Mouse (Mus musculus) hindbrain, embryonic 13.5 days (tissue): ENCODE results near the gene Ap1b1. TPM values are rescaled to one million over a fixed set of nuclear protein-coding genes. Genes with fewer than 3 reads are reported as not detected.
"Not testable (repeated sequence)": the region's sequence is repeated elsewhere in the genome, so short reads cannot be mapped to it uniquely, and the experiment has no call there.

Source experiments
- ATAC-seq: fragments of 200-750 bp; cut with Nextera tagmentation; 2 replicates; pipeline ENCODE4 v1.8.0; 2017; ENCODE audit warnings: moderate TSS enrichment; ENCODE audit not compliant: low FRiP score
- H3K27ac ChIP-seq: fragments of 300-500 bp; sonication (generic); 2 replicates; pipeline ENCODE4 v1.5.1; 2015; ENCODE audit warnings: inconsistent platforms, mild to moderate bottlenecking, moderate library complexity
- H3K27me3 ChIP-seq: fragments of 300-500 bp; sonication (generic); 2 replicates; pipeline ENCODE4 v1.6.1; 2015; ENCODE audit warnings: mild to moderate bottlenecking, inconsistent platforms
- H3K36me3 ChIP-seq: fragments of 300-500 bp; sonication (generic); 2 replicates; pipeline ENCODE4 v1.6.1; 2015; ENCODE audit warnings: mild to moderate bottlenecking, inconsistent platforms
- H3K4me1 ChIP-seq: fragments of 300-500 bp; sonication (generic); replicated peaks from 2 replicates; pipeline ENCODE4 v1.6.1; 2015; ENCODE audit warnings: inconsistent platforms
- H3K4me2 ChIP-seq: fragments of 300-500 bp; sonication (generic); 2 replicates; pipeline ENCODE4 v1.6.1; 2015; ENCODE audit warnings: inconsistent platforms, mild to moderate bottlenecking, moderate library complexity
- H3K4me3 ChIP-seq: fragments of 300-500 bp; sonication (generic); 2 replicates; pipeline ENCODE4 v1.5.1; 2015; ENCODE audit warnings: mild to moderate bottlenecking, inconsistent platforms
- H3K9ac ChIP-seq: fragments of 300-500 bp; sonication (generic); 2 replicates; pipeline ENCODE4 v1.6.1; 2015; ENCODE audit warnings: mild to moderate bottlenecking, inconsistent platforms
- H3K9me3 ChIP-seq: fragments of 300-500 bp; sonication (generic); 2 replicates; pipeline ENCODE4 v1.6.1; 2016; ENCODE audit warnings: inconsistent platforms
- WGBS: fragments of 180-500 bp; shearing (Covaris S2); methylation state at CpG from one replicate; pipeline ENCODE4 v1.1.7; 2015; 5-methylcytosine and 5-hydroxymethylcytosine counted together
- microRNA-seq: library from miRNA; unstranded; fragments of <30 nt; microRNA quantifications from one replicate; pipeline ENCODE4, GENCODE M21; 2016
- polyA plus RNA-seq: library from polyadenylated mRNA; unstranded; fragments of >200 nt; fragmentation: Nextera tagmentation; extraction: Ambion mirVana; gene quantifications from 2 replicates; pipeline ENCODE4 v1.2.1, GENCODE M21; 2015

Gene Ap1b1
- polyA plus RNA-seq, 1 experiment from 2014 or later = 86.8 TPM

- 80% methylated on average over 9 of the region's 9 CpGs for WGBS
- no peak overlapping the region for H3K4me2 ChIP-seq
- no peak overlapping the region for H3K4me3 ChIP-seq
- peaks cover 16% of the 10 kb centered on the region for H3K27me3 ChIP-seq
- peaks cover 56% of the 10 kb centered on the region for H3K36me3 ChIP-seq
- no peak overlapping the region for H3K27ac ChIP-seq
- ATAC-seq = no peak
- peaks cover 16% of the 10 kb centered on the region for H3K4me1 ChIP-seq
- no peak overlapping the region for H3K9ac ChIP-seq
- no peaks in the 10 kb centered on the region for H3K9me3 ChIP-seq
Observed at GRCm38 (mm10) chr11:5068126-5068971, 81.7 kb downstream of the Ap1b1 start.

GRCm38 (mm10) chr11:5074882-5075281 is 88.3 kb downstream of the Ap1b1 start:
- Histone ChIP-seq H3K4me2 (no peak overlapping the region), H3K4me1 (no peaks in the 10 kb centered on the region), H3K36me3 (peaks cover 85% of the 10 kb centered on the region), H3K9ac (no peak overlapping the region), H3K27me3 (no peaks in the 10 kb centered on the region), H3K9me3 (no peaks in the 10 kb centered on the region), H3K27ac (no peak overlapping the region), H3K4me3 (no peak overlapping the region)
- ATAC-seq = no peak
- WGBS = 74% methylated on average over 4 of the region's 4 CpGs

- peaks cover 84% of the 10 kb centered on the region for H3K36me3 ChIP-seq
- no peak for ATAC-seq
Observed at GRCm38 (mm10) chr11:5075760-5076159, 89.1 kb downstream of the Ap1b1 start.

GRCm38 (mm10) chr11:5076843-5077242 is 90.2 kb downstream of the Ap1b1 start:
- H3K4me2 ChIP-seq, ATAC-seq, H3K27me3 ChIP-seq, H3K9me3 ChIP-seq, H3K4me1 ChIP-seq, H3K4me3 ChIP-seq, H3K9ac ChIP-seq, H3K27ac ChIP-seq: not testable (repeated sequence)
- H3K36me3 ChIP-seq = peaks cover 80% of the 10 kb centered on the region
- 87% methylated on average over 4 of the region's 5 CpGs for WGBS

More at GRCm38 (mm10) chr11:5075760-5076159, 89.1 kb downstream of the Ap1b1 start:
- H3K9ac ChIP-seq = no peak overlapping the region
- H3K9me3 ChIP-seq = no peaks in the 10 kb centered on the region
- H3K4me1 ChIP-seq = no peaks in the 10 kb centered on the region
- H3K27ac ChIP-seq = no peak overlapping the region
- no peak overlapping the region for H3K4me3 ChIP-seq
- no peak overlapping the region for H3K4me2 ChIP-seq
- no peaks in the 10 kb centered on the region for H3K27me3 ChIP-seq

GRCm38 (mm10) chr11:5089147-5089546 is 102.5 kb downstream of the Ap1b1 start:
- no peak overlapping the region for H3K9ac ChIP-seq
- peaks cover 79% of the 10 kb centered on the region for H3K36me3 ChIP-seq
- WGBS = 100% methylated on average over 1 of the region's 1 CpGs
- H3K4me3 ChIP-seq = no peak overlapping the region
- H3K27ac ChIP-seq = no peak overlapping the region
- H3K9me3 ChIP-seq = no peaks in the 10 kb centered on the region
- H3K4me1 ChIP-seq = no peaks in the 10 kb centered on the region
- ATAC-seq = no peak
- H3K4me2 ChIP-seq = no peak overlapping the region
- H3K27me3 ChIP-seq = no peaks in the 10 kb centered on the region

- Histone ChIP-seq H3K4me2 (no peak overlapping the region), H3K4me1 (peaks cover 13% of the 10 kb centered on the region), H3K4me3 (no peak overlapping the region), H3K36me3 (peaks cover 54% of the 10 kb centered on the region), H3K9ac (no peak overlapping the region), H3K27ac (no peak overlapping the region), H3K27me3 (no peaks in the 10 kb centered on the region), H3K9me3 (no peaks in the 10 kb centered on the region)
- WGBS = 38% methylated on average over 2 of the region's 2 CpGs
- ATAC-seq = no peak
Observed at GRCm38 (mm10) chr11:5091706-5092105, 105.1 kb downstream of the Ap1b1 start.

Small RNAs within 50 kb of the gene (microRNA-seq; reads per million reads assigned to microRNA genes)
- not detected for gene Gm47296

Other genes starting within 250 kb of the Ap1b1 start
- gene Cabp7, start 240.0 kb upstream of the Ap1b1 start, polyA plus RNA-seq = 1.3 and 1.4 TPM in 2 replicates
- 64.4 and 67.0 TPM in 2 replicates for gene Nf2, start 137.3 kb upstream of the Ap1b1 start, polyA plus RNA-seq
- gene Nipsnap1, start 112.9 kb upstream of the Ap1b1 start, polyA plus RNA-seq = 134 and 142 TPM in 2 replicates
- gene Thoc5, start 91.5 kb upstream of the Ap1b1 start, polyA plus RNA-seq = 55.9 and 57.3 TPM in 2 replicates
- 3.1 and 3.4 TPM in 2 replicates for gene Nefh, start 38.8 kb upstream of the Ap1b1 start, polyA plus RNA-seq
- gene Rasl10a, start 71.3 kb downstream of the Ap1b1 start, polyA plus RNA-seq = 0.84 and 1.2 TPM in 2 replicates
- 19.1 and 20.2 TPM in 2 replicates for gene Gas2l1, start 78.5 kb downstream of the Ap1b1 start, polyA plus RNA-seq
- 30.9 and 35.6 TPM in 2 replicates for gene Rhbdd3, start 112.1 kb downstream of the Ap1b1 start, polyA plus RNA-seq
- gene Ewsr1, start 112.4 kb downstream of the Ap1b1 start, polyA plus RNA-seq = 670 and 686 TPM in 2 replicates
- 13.8 and 15.9 TPM in 2 replicates for gene Emid1, start 165.4 kb downstream of the Ap1b1 start, polyA plus RNA-seq